Mouse (Mus musculus) cortical plate, adult 2 months (tissue): ENCODE data around the gene Zfp362.

Experiments
- CTCF ChIP-seq: fragments of 200-500 bp; IDR thresholded peaks from 2 replicates; pipeline ENCODE4 v1.5.1; 2011; ENCODE audit warnings: mild to moderate bottlenecking, control low read depth, low read length; ENCODE audit not compliant: insufficient read depth; ENCODE audit errors: extremely low read depth
- POLR2A ChIP-seq: fragments of 200-500 bp; IDR thresholded peaks from 2 replicates; pipeline ENCODE4 v1.6.1; 2011; ENCODE audit warnings: mild to moderate bottlenecking, low read length, control low read depth; ENCODE audit not compliant: insufficient read depth; ENCODE audit errors: extremely low read depth

DNA sequence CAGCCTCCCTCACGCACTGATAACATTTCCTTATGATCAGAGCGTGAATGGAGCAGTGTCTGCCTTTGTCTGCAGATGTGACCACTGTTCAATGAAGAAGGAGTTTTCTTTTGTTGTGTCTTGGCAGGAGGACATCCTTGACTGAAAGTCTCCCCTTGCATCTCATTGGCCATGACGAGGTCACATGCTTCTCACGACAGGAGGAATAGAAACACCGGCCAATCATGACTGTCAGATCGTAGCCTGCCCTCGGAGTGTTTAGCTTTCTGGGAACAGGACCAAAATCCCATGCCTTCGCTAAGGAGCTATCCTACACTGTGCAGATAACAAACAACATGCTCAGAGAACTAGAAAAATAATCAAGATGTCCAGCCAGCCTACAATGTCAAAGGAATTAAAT is 35.4 kb upstream of the Zfp362 start:
- no peak for TF ChIP-seq CTCF
- TF ChIP-seq POLR2A = no peak
